Mouse (Mus musculus) kidney, embryonic 15.5 days (tissue): ENCODE data around the gene Hyal1. TPM values are rescaled to one million over a fixed set of nuclear protein-coding genes. Genes with fewer than 3 reads are reported as not detected.
"Not testable (repeated sequence)": the region's sequence is repeated elsewhere in the genome, so short reads cannot be mapped to it uniquely, and the experiment has no call there.

Experiments used
- ATAC-seq: fragments of 200-750 bp; cut with Nextera tagmentation; replicated peaks from 2 replicates; pipeline ENCODE4 v1.8.0; 2017; ENCODE audit warnings: moderate TSS enrichment; ENCODE audit not compliant: low FRiP score
- H3K27ac ChIP-seq: fragments of 300-500 bp; sonication (generic); 2 replicates; pipeline ENCODE4 v1.5.1; 2015; ENCODE audit warnings: mild to moderate bottlenecking, inconsistent platforms
- H3K27me3 ChIP-seq: fragments of 300-500 bp; sonication (generic); 2 replicates; pipeline ENCODE4 v1.6.1; 2015; ENCODE audit warnings: inconsistent platforms
- H3K36me3 ChIP-seq: fragments of 300-500 bp; sonication (generic); 2 replicates; pipeline ENCODE4 v1.6.1; 2015; ENCODE audit warnings: inconsistent platforms
- H3K4me1 ChIP-seq: fragments of 300-500 bp; sonication (generic); 2 replicates; pipeline ENCODE4 v1.6.1; 2015; ENCODE audit warnings: inconsistent platforms
- H3K4me2 ChIP-seq: fragments of 300-500 bp; sonication (generic); 2 replicates; pipeline ENCODE4 v1.6.1; 2015; ENCODE audit warnings: moderate library complexity, mild to moderate bottlenecking, inconsistent platforms
- H3K4me3 ChIP-seq: fragments of 300-500 bp; sonication (generic); replicated peaks from 2 replicates; pipeline ENCODE4 v1.5.1; 2015; ENCODE audit warnings: mild to moderate bottlenecking, inconsistent platforms
- H3K9ac ChIP-seq: fragments of 300-500 bp; sonication (generic); 2 replicates; pipeline ENCODE4 v1.6.1; 2015; ENCODE audit warnings: mild to moderate bottlenecking, inconsistent platforms
- H3K9me3 ChIP-seq: fragments of 300-500 bp; sonication (generic); replicated peaks from 2 replicates; pipeline ENCODE4 v1.6.1; 2016; ENCODE audit warnings: inconsistent platforms
- WGBS: fragments of 180-500 bp; shearing (Covaris S2); methylation state at CpG from one replicate; pipeline ENCODE4 v1.1.7; 2015; ENCODE audit warnings: mixed read lengths; 5-methylcytosine and 5-hydroxymethylcytosine counted together
- polyA plus RNA-seq: library from polyadenylated mRNA; unstranded; fragments of >200 nt; fragmentation: Nextera tagmentation; extraction: Ambion mirVana; gene quantifications from 2 replicates; pipeline ENCODE4 v1.2.1, GENCODE M21; 2015

The Hyal1 gene
- polyA plus RNA-seq, 1 experiment from 2014 or later: 10.5 TPM

GRCm38 (mm10) chr9:107551117-107551889, 25.4 kb upstream of the Hyal1 start, which contains the start of gene Rassf1:
Gene Rassf1, plus strand, starts transcription at chr9:107551555.
- no peaks in the 10 kb centered on the region; the same call in 1 of the 2 replicates for H3K36me3 ChIP-seq
- H3K4me1 ChIP-seq: peaks cover 70% of the 10 kb centered on the region

GRCm38 (mm10) chr9:107551890-107552355, 24.8 kb upstream of the Hyal1 start:
- WGBS: 10% methylated on average over 8 of the region's 8 CpGs
- H3K9me3 ChIP-seq: no peaks in the 10 kb centered on the region
- peak overlapping the region; percentile 52 for H3K9ac ChIP-seq
- peak overlapping the region; percentile 79 for H3K4me3 ChIP-seq
- H3K27me3 ChIP-seq: no peaks in the 10 kb centered on the region; the same call in 1 of the 2 replicates
- peak overlapping the region; percentile 99 for H3K27ac ChIP-seq
- H3K36me3 ChIP-seq: peaks cover 6% of the 10 kb centered on the region
- ATAC-seq: no peak
- H3K4me1 ChIP-seq: peaks cover 69% of the 10 kb centered on the region
- peak overlapping the region; percentile 70 for H3K4me2 ChIP-seq

More at GRCm38 (mm10) chr9:107551117-107551889, 25.4 kb upstream of the Hyal1 start, which contains the start of gene Rassf1:
- Histone ChIP-seq H3K4me3 (peak within 1 kb of the TSS; percentile 79), H3K27ac (peak within 1 kb of the TSS; percentile 99), H3K27me3 (no peaks in the 10 kb centered on the region; the same call in 1 of the 2 replicates), H3K9me3 (no peaks in the 10 kb centered on the region), H3K4me2 (peak within 1 kb of the TSS; percentile 70), H3K9ac (peak within 1 kb of the TSS; percentile 52)
- WGBS: 1% methylated on average over 63 of the region's 63 CpGs
- peak; percentile 37 for ATAC-seq

GRCm38 (mm10) chr9:107552690-107553393, 23.9 kb upstream of the Hyal1 start:
- H3K4me1 ChIP-seq: peaks cover 66% of the 10 kb centered on the region
- H3K4me2 ChIP-seq: peak overlapping the region; percentile 70
- 65% methylated on average over 5 of the region's 5 CpGs for WGBS
- H3K36me3 ChIP-seq: peaks cover 15% of the 10 kb centered on the region
- H3K4me3 ChIP-seq: peak overlapping the region; percentile 79
- H3K27me3 ChIP-seq: no peaks in the 10 kb centered on the region; the same call in 1 of the 2 replicates
- peak overlapping the region; percentile 52 for H3K9ac ChIP-seq
- peak overlapping the region; percentile 99 for H3K27ac ChIP-seq
- no peak for ATAC-seq
- H3K9me3 ChIP-seq: no peaks in the 10 kb centered on the region

GRCm38 (mm10) chr9:107553541-107554318, 23.0 kb upstream of the Hyal1 start:
- peak; percentile 58; the same call in 1 of the 2 replicates for ATAC-seq
- H3K4me1 ChIP-seq: peaks cover 66% of the 10 kb centered on the region
- 1% methylated on average over 37 of the region's 37 CpGs for WGBS
- H3K36me3 ChIP-seq: peaks cover 24% of the 10 kb centered on the region
- peak overlapping the region; percentile 70 for H3K4me2 ChIP-seq
- peak overlapping the region; percentile 79 for H3K4me3 ChIP-seq
- peak overlapping the region; percentile 84 for H3K9ac ChIP-seq
- no peaks in the 10 kb centered on the region; the same call in 1 of the 2 replicates for H3K27me3 ChIP-seq
- peak overlapping the region; percentile 99 for H3K27ac ChIP-seq
- H3K9me3 ChIP-seq: no peaks in the 10 kb centered on the region

- peak overlapping the region; percentile 70 for H3K4me2 ChIP-seq
- no peaks in the 10 kb centered on the region; the same call in 1 of the 2 replicates for H3K27me3 ChIP-seq
- H3K4me3 ChIP-seq: peak overlapping the region; percentile 79
- H3K27ac ChIP-seq: peak overlapping the region; percentile 99
- ATAC-seq: peak; percentile 88
- peaks cover 31% of the 10 kb centered on the region for H3K36me3 ChIP-seq
- WGBS: 0% methylated on average over 53 of the region's 53 CpGs
- no peaks in the 10 kb centered on the region for H3K9me3 ChIP-seq
- H3K9ac ChIP-seq: peak overlapping the region; percentile 84
- peaks cover 66% of the 10 kb centered on the region for H3K4me1 ChIP-seq
These were observed 22.4 kb upstream of the Hyal1 start for GRCm38 (mm10) chr9:107554319-107554825.

- Histone ChIP-seq H3K9ac (peak overlapping the region; percentile 84), H3K4me3 (peak overlapping the region; percentile 79), H3K4me1 (peaks cover 62% of the 10 kb centered on the region), H3K9me3 (no peaks in the 10 kb centered on the region), H3K27ac (peak overlapping the region; percentile 99), H3K36me3 (peaks cover 37% of the 10 kb centered on the region), H3K4me2 (peak overlapping the region; percentile 70), H3K27me3 (no peaks in the 10 kb centered on the region)
- under 1% methylated on average over 23 of the region's 23 CpGs for WGBS
- ATAC-seq: peak; percentile 22
These were observed 21.7 kb upstream of the Hyal1 start for GRCm38 (mm10) chr9:107555031-107555457.

- H3K9me3 ChIP-seq: no peaks in the 10 kb centered on the region
- no peaks in the 10 kb centered on the region for H3K27me3 ChIP-seq
- H3K4me1 ChIP-seq: peaks cover 55% of the 10 kb centered on the region
- peak overlapping the region; percentile 84 for H3K9ac ChIP-seq
- WGBS: 28% methylated on average over 2 of the region's 2 CpGs
- peaks cover 44% of the 10 kb centered on the region for H3K36me3 ChIP-seq
- no peak for ATAC-seq
- H3K4me2 ChIP-seq: peak overlapping the region; percentile 70
- peak overlapping the region; percentile 99 for H3K27ac ChIP-seq
- peak overlapping the region; percentile 79 for H3K4me3 ChIP-seq
These were observed 21.0 kb upstream of the Hyal1 start for GRCm38 (mm10) chr9:107555701-107556100.

GRCm38 (mm10) chr9:107556346-107556745, 20.4 kb upstream of the Hyal1 start:
- Histone ChIP-seq H3K9ac (peak overlapping the region; percentile 84; the same call in 1 of the 2 replicates), H3K4me2 (peak overlapping the region; percentile 70), H3K4me1 (peaks cover 49% of the 10 kb centered on the region), H3K36me3 (peaks cover 50% of the 10 kb centered on the region), H3K27me3 (no peaks in the 10 kb centered on the region), H3K27ac (peak overlapping the region; percentile 99), H3K4me3 (peak overlapping the region; percentile 79), H3K9me3 (no peaks in the 10 kb centered on the region)
- WGBS: 73% methylated on average over 3 of the region's 3 CpGs
- no peak for ATAC-seq

GRCm38 (mm10) chr9:107563029-107563581, 13.6 kb upstream of the Hyal1 start, which contains the start of gene Tusc2:
Gene Tusc2, plus strand, starts transcription at chr9:107563255.
- H3K4me2 ChIP-seq: peak within 1 kb of the TSS; percentile 85
- H3K9me3 ChIP-seq: no peaks in the 10 kb centered on the region
- peaks cover 47% of the 10 kb centered on the region for H3K4me1 ChIP-seq
- H3K36me3 ChIP-seq: peaks cover 64% of the 10 kb centered on the region
- H3K9ac ChIP-seq: peak within 1 kb of the TSS; percentile 80
- H3K27me3 ChIP-seq: no peaks in the 10 kb centered on the region
- under 1% methylated on average over 46 of the region's 46 CpGs for WGBS
- peak within 1 kb of the TSS; percentile 80 for H3K27ac ChIP-seq
- peak within 1 kb of the TSS; percentile 97 for H3K4me3 ChIP-seq
- peak; percentile 95 for ATAC-seq

GRCm38 (mm10) chr9:107565556-107565955, 11.2 kb upstream of the Hyal1 start:
- H3K4me3 ChIP-seq: peak overlapping the region; percentile 18; the same call in 1 of the 2 replicates
- not testable (repeated sequence) for ATAC-seq, H3K9me3 ChIP-seq, H3K27me3 ChIP-seq, H3K9ac ChIP-seq
- peak overlapping the region; percentile 89 for H3K27ac ChIP-seq
- H3K4me1 ChIP-seq: peaks cover 58% of the 10 kb centered on the region
- H3K4me2 ChIP-seq: peak overlapping the region; percentile 72
- H3K36me3 ChIP-seq: peaks cover 43% of the 10 kb centered on the region
- 50% methylated on average over 5 of the region's 5 CpGs for WGBS
